Mouse (Mus musculus) intestine, embryonic 16.5 days (tissue): ENCODE measurements around the gene Fam25c. TPM values are rescaled to one million over a fixed set of nuclear protein-coding genes. Genes with fewer than 3 reads are reported as not detected.

Experiments used
- ATAC-seq: fragments of 200-750 bp; cut with Nextera tagmentation; 2 replicates; pipeline ENCODE4 v1.8.0; 2017; ENCODE audit warnings: moderate TSS enrichment, moderate library complexity
- H3K27ac ChIP-seq: fragments of 300-500 bp; sonication (generic); 2 replicates; pipeline ENCODE4 v1.5.1; 2014; ENCODE audit warnings: mild to moderate bottlenecking, low read length
- H3K27me3 ChIP-seq: fragments of 300-500 bp; sonication (generic); replicated peaks from 2 replicates; pipeline ENCODE4 v1.6.1; 2014; ENCODE audit warnings: low read length, control low read depth, mixed read lengths; ENCODE audit not compliant: control insufficient read depth, insufficient read depth
- H3K36me3 ChIP-seq: fragments of 300-500 bp; sonication (generic); 2 replicates; pipeline ENCODE4 v1.6.1; 2014; ENCODE audit warnings: low read length, control low read depth; ENCODE audit not compliant: control insufficient read depth, insufficient read depth
- H3K4me1 ChIP-seq: fragments of 300-500 bp; sonication (generic); 2 replicates; pipeline ENCODE4 v1.6.1; 2014; ENCODE audit warnings: low read length, control low read depth, mixed read lengths; ENCODE audit not compliant: control insufficient read depth, insufficient read depth
- H3K4me2 ChIP-seq: fragments of 300-500 bp; sonication (generic); 2 replicates; pipeline ENCODE4 v1.6.1; 2014; ENCODE audit warnings: low read depth, low read length, control low read depth
- H3K4me3 ChIP-seq: fragments of 300-500 bp; sonication (generic); 2 replicates; pipeline ENCODE4 v1.5.1; 2014; ENCODE audit warnings: mild to moderate bottlenecking, low read length
- H3K9ac ChIP-seq: fragments of 300-500 bp; sonication (generic); 2 replicates; pipeline ENCODE4 v1.6.1; 2014; ENCODE audit warnings: low read depth, low read length
- H3K9me3 ChIP-seq: fragments of 300-500 bp; sonication (generic); 2 replicates; pipeline ENCODE4 v1.6.1; 2016; ENCODE audit warnings: low read length, control low read depth; ENCODE audit not compliant: control insufficient read depth
- WGBS: fragments of 180-500 bp; shearing (Covaris S2); extraction: QIAGEN DNeasy Blood & Tissue Kit; methylation state at CpG from one replicate; pipeline ENCODE4 v1.1.7; 2014; 5-methylcytosine and 5-hydroxymethylcytosine counted together
- polyA plus RNA-seq: library from polyadenylated mRNA; unstranded; fragments of >200 nt; fragmentation: Nextera tagmentation; extraction: Ambion mirVana; gene quantifications from 2 replicates; pipeline ENCODE4 v1.2.1, GENCODE M21; 2015

The Fam25c gene
- polyA plus RNA-seq, 1 experiment from 2014 or later = not detected

- Histone ChIP-seq H3K4me2 (no peak overlapping the region), H3K27ac (no peak overlapping the region), H3K36me3 (no peaks in the 10 kb centered on the region), H3K4me1 (peaks cover 8% of the 10 kb centered on the region; the same call in 1 of the 2 replicates), H3K9ac (no peak overlapping the region), H3K4me3 (no peak overlapping the region), H3K9me3 (no peaks in the 10 kb centered on the region), H3K27me3 (no peaks in the 10 kb centered on the region)
- 92% methylated on average over 9 of the region's 9 CpGs for WGBS
- no peak for ATAC-seq
Measured at GRCm38 (mm10) chr14:34382921-34383704, 27.9 kb upstream of the Fam25c start.

- Histone ChIP-seq H3K9me3 (no peaks in the 10 kb centered on the region), H3K4me1 (peaks cover 14% of the 10 kb centered on the region), H3K4me2 (no peak overlapping the region), H3K27me3 (no peaks in the 10 kb centered on the region), H3K9ac (no peak overlapping the region), H3K27ac (peak overlapping the region; percentile 49), H3K4me3 (no peak overlapping the region), H3K36me3 (no peaks in the 10 kb centered on the region)
- peak; percentile 58 for ATAC-seq
- 34% methylated on average over 11 of the region's 11 CpGs for WGBS
Measured at GRCm38 (mm10) chr14:34378560-34379331, 23.5 kb upstream of the Fam25c start.

GRCm38 (mm10) chr14:34377121-34377520, 21.9 kb upstream of the Fam25c start:
- Histone ChIP-seq H3K4me1 (peaks cover 14% of the 10 kb centered on the region), H3K27me3 (no peaks in the 10 kb centered on the region), H3K36me3 (no peaks in the 10 kb centered on the region), H3K9me3 (no peaks in the 10 kb centered on the region), H3K4me2 (0 out of 2 replicates have a peak overlapping the region, but pooled peaks have one; percentile 13), H3K4me3 (0 out of 2 replicates have a peak overlapping the region, but pooled peaks have one; percentile 3), H3K27ac (no peak overlapping the region), H3K9ac (no peak overlapping the region)
- no peak for ATAC-seq
- 76% methylated on average over 4 of the region's 4 CpGs for WGBS

GRCm38 (mm10) chr14:34375941-34376340, 20.7 kb upstream of the Fam25c start:
- peaks cover 14% of the 10 kb centered on the region for H3K4me1 ChIP-seq
- no peak overlapping the region for H3K27ac ChIP-seq
- peak overlapping the region; percentile 7; the same call in 1 of the 2 replicates for H3K4me3 ChIP-seq
- no peak for ATAC-seq
- no peaks in the 10 kb centered on the region for H3K27me3 ChIP-seq
- no peak overlapping the region for H3K4me2 ChIP-seq
- H3K9ac ChIP-seq = no peak overlapping the region
- H3K36me3 ChIP-seq = no peaks in the 10 kb centered on the region
- no peaks in the 10 kb centered on the region for H3K9me3 ChIP-seq
- WGBS = 91% methylated on average over 5 of the region's 5 CpGs

- no peaks in the 10 kb centered on the region for H3K36me3 ChIP-seq
- H3K4me3 ChIP-seq = peak within 1 kb of the TSS; percentile 7; the same call in 1 of the 2 replicates
- H3K27me3 ChIP-seq = no peaks in the 10 kb centered on the region
- ATAC-seq = no peak
- WGBS = 76% methylated on average over 13 of the region's 13 CpGs
- H3K27ac ChIP-seq = no peak within 1 kb of the TSS
- H3K9me3 ChIP-seq = no peaks in the 10 kb centered on the region
- H3K9ac ChIP-seq = no peak within 1 kb of the TSS
- peaks cover 14% of the 10 kb centered on the region for H3K4me1 ChIP-seq
- no peak within 1 kb of the TSS for H3K4me2 ChIP-seq
Measured at GRCm38 (mm10) chr14:34375415-34375904, 20.2 kb upstream of the Fam25c start, which contains the start of gene Mmrn2. Gene Mmrn2, plus strand, starts transcription at chr14:34375465.

GRCm38 (mm10) chr14:34374577-34374976, 19.3 kb upstream of the Fam25c start, which contains the start of gene Sncg:
Gene Sncg, minus strand, starts transcription at chr14:34374789.
- H3K4me1 ChIP-seq = peaks cover 14% of the 10 kb centered on the region
- 0 out of 2 replicates have a peak within 1 kb of the TSS, but pooled peaks have one; percentile 7 for H3K4me3 ChIP-seq
- ATAC-seq = peak; percentile 22; the same call in 1 of the 2 replicates
- H3K4me2 ChIP-seq = no peak within 1 kb of the TSS
- H3K27ac ChIP-seq = no peak within 1 kb of the TSS
- H3K27me3 ChIP-seq = no peaks in the 10 kb centered on the region
- H3K9me3 ChIP-seq = no peaks in the 10 kb centered on the region
- no peaks in the 10 kb centered on the region for H3K36me3 ChIP-seq
- H3K9ac ChIP-seq = no peak within 1 kb of the TSS
- 25% methylated on average over 10 of the region's 10 CpGs for WGBS

GRCm38 (mm10) chr14:34373581-34373980, 18.3 kb upstream of the Fam25c start:
- no peaks in the 10 kb centered on the region for H3K36me3 ChIP-seq
- no peaks in the 10 kb centered on the region for H3K9me3 ChIP-seq
- H3K9ac ChIP-seq = no peak overlapping the region
- no peak for ATAC-seq
- WGBS = 82% methylated on average over 6 of the region's 6 CpGs
- H3K4me2 ChIP-seq = no peak overlapping the region
- no peak overlapping the region for H3K4me3 ChIP-seq
- H3K27ac ChIP-seq = no peak overlapping the region
- no peaks in the 10 kb centered on the region for H3K27me3 ChIP-seq
- peaks cover 9% of the 10 kb centered on the region for H3K4me1 ChIP-seq

- WGBS = 87% methylated on average over 6 of the region's 6 CpGs
Measured at GRCm38 (mm10) chr14:34372646-34373045, 17.4 kb upstream of the Fam25c start.

GRCm38 (mm10) chr14:34371763-34372162, 16.5 kb upstream of the Fam25c start:
- WGBS = 61% methylated on average over 2 of the region's 2 CpGs
- Histone ChIP-seq H3K27ac (no peak overlapping the region), H3K4me2 (no peak overlapping the region), H3K4me1 (peaks cover 6% of the 10 kb centered on the region; the same call in 1 of the 2 replicates), H3K36me3 (no peaks in the 10 kb centered on the region), H3K9ac (no peak overlapping the region), H3K9me3 (no peaks in the 10 kb centered on the region), H3K4me3 (no peak overlapping the region), H3K27me3 (no peaks in the 10 kb centered on the region)
- no peak; the same call in 1 of the 2 replicates for ATAC-seq

More at GRCm38 (mm10) chr14:34372646-34373045, 17.4 kb upstream of the Fam25c start:
- no peaks in the 10 kb centered on the region for H3K27me3 ChIP-seq
- no peak overlapping the region for H3K27ac ChIP-seq
- no peaks in the 10 kb centered on the region for H3K9me3 ChIP-seq
- H3K4me1 ChIP-seq = peaks cover 6% of the 10 kb centered on the region; the same call in 1 of the 2 replicates
- no peaks in the 10 kb centered on the region for H3K36me3 ChIP-seq
- H3K9ac ChIP-seq = no peak overlapping the region
- ATAC-seq = no peak
- no peak overlapping the region for H3K4me2 ChIP-seq
- no peak overlapping the region for H3K4me3 ChIP-seq
